Mouse (Mus musculus): ENCODE results near the gene Zfp704. TPM values are rescaled to one million over a fixed set of nuclear protein-coding genes. Genes with fewer than 3 reads are reported as not detected.

Zfp704 gene
- polyA plus RNA-seq, 1 experiment from 2014 or later: 12.9 TPM

DNA sequence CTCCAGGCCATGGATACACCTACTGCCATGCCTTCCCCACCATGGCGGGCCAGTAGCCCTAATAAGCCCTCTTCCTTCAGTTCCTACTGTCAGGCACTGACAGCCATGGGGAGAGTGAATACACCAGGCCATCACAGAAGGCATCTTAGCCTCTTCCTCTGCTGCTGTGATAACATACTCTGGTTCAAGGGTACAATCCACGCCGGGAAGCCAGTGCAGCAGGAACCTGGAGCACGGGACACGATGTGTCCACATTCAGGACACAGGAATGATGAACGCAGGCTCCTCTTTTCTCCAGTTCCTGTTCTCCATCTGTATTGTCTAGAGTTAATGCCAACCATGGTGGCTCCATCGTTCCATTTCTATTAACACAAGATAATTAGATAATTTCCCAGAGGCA is 165.9 kb downstream of the Zfp704 start:
- 86% methylated on average over 7 of the region's 7 CpGs for WGBS
- ATAC-seq (ENCODE audit: low FRiP score, low read depth): no peak
- peaks cover 32% of the 10 kb centered on the region for H3K36me3 ChIP-seq
- no peaks in the 10 kb centered on the region for H3K9me3 ChIP-seq
- H3K4me3 ChIP-seq: no peak overlapping the region
- no peaks in the 10 kb centered on the region for H3K4me1 ChIP-seq (replicated peaks)
- H3K27me3 ChIP-seq: no peaks in the 10 kb centered on the region
- H3K27ac ChIP-seq (replicated peaks): no peak overlapping the region
- H3K4me2 ChIP-seq: no peak overlapping the region
- no peak overlapping the region for H3K9ac ChIP-seq

DNA sequence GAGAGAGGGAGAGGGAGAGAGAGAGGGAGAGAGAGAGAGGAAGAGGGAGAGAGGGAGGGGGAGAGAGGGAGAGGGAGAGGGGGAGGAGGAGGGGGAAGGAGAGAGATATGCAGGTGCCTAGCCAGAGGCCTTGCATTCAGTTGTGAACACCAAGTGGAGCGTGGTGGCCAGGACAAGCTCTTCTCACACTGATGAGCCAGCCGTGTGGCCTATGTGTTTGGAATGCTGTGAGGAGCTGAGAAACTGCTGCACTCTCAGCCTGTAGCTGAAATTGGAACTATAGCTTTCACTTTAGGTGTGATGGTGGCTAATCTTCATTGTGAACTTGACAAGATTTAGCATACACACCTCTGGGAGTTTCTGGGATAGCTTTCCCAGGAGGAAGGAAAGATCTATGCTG is 166.4 kb downstream of the Zfp704 start:
- no peaks in the 10 kb centered on the region for H3K27me3 ChIP-seq
- no peaks in the 10 kb centered on the region for H3K9me3 ChIP-seq
- no peak overlapping the region for H3K27ac ChIP-seq (replicated peaks)
- H3K4me2 ChIP-seq: no peak overlapping the region
- no peaks in the 10 kb centered on the region for H3K4me1 ChIP-seq (replicated peaks)
- ATAC-seq (ENCODE audit: low FRiP score, low read depth): no peak
- H3K36me3 ChIP-seq: peaks cover 35% of the 10 kb centered on the region
- H3K4me3 ChIP-seq: no peak overlapping the region
- WGBS: 76% methylated on average over 2 of the region's 2 CpGs
- no peak overlapping the region for H3K9ac ChIP-seq

- no peak overlapping the region for H3K4me2 ChIP-seq
- ATAC-seq (ENCODE audit: low FRiP score, low read depth): no peak
- no peaks in the 10 kb centered on the region for H3K9me3 ChIP-seq
- H3K4me3 ChIP-seq: no peak overlapping the region
- H3K36me3 ChIP-seq: peaks cover 40% of the 10 kb centered on the region
- H3K9ac ChIP-seq: no peak overlapping the region
- WGBS: 91% methylated on average over 27 of the region's 27 CpGs
- no peaks in the 10 kb centered on the region for H3K4me1 ChIP-seq (replicated peaks)
- no peaks in the 10 kb centered on the region for H3K27me3 ChIP-seq
- H3K27ac ChIP-seq (replicated peaks): no peak overlapping the region
Measured at GRCm38 (mm10) chr3:9441566-9442540, 168.0 kb downstream of the Zfp704 start.

GRCm38 (mm10) chr3:9440466-9440865 is 169.4 kb downstream of the Zfp704 start:
- 86% methylated on average over 6 of the region's 6 CpGs for WGBS
- no peak overlapping the region for H3K9ac ChIP-seq
- H3K36me3 ChIP-seq: peaks cover 30% of the 10 kb centered on the region
- H3K4me3 ChIP-seq: no peak overlapping the region
- ATAC-seq (ENCODE audit: low FRiP score, low read depth): no peak
- no peaks in the 10 kb centered on the region for H3K9me3 ChIP-seq
- H3K4me1 ChIP-seq (replicated peaks): no peaks in the 10 kb centered on the region
- no peak overlapping the region for H3K4me2 ChIP-seq
- H3K27me3 ChIP-seq: no peaks in the 10 kb centered on the region
- H3K27ac ChIP-seq (replicated peaks): no peak overlapping the region

- no peak overlapping the region for H3K4me2 ChIP-seq
- no peaks in the 10 kb centered on the region for H3K4me1 ChIP-seq (replicated peaks)
- 86% methylated on average over 11 of the region's 11 CpGs for WGBS
- H3K9ac ChIP-seq: no peak overlapping the region
- peaks cover 28% of the 10 kb centered on the region for H3K36me3 ChIP-seq
- H3K9me3 ChIP-seq: no peaks in the 10 kb centered on the region
- H3K27ac ChIP-seq (replicated peaks): no peak overlapping the region
- ATAC-seq (ENCODE audit: low FRiP score, low read depth): no peak
- no peak overlapping the region for H3K4me3 ChIP-seq
- H3K27me3 ChIP-seq: no peaks in the 10 kb centered on the region
Measured at GRCm38 (mm10) chr3:9439619-9440286, 170.1 kb downstream of the Zfp704 start.

GRCm38 (mm10) chr3:9436256-9436655 is 173.6 kb downstream of the Zfp704 start:
- Histone ChIP-seq H3K4me3 (no peak overlapping the region), H3K36me3 (peaks cover 21% of the 10 kb centered on the region), H3K4me2 (no peak overlapping the region), H3K27me3 (no peaks in the 10 kb centered on the region), H3K4me1 (replicated peaks) (no peaks in the 10 kb centered on the region), H3K27ac (replicated peaks) (no peak overlapping the region), H3K9ac (no peak overlapping the region), H3K9me3 (no peaks in the 10 kb centered on the region)
- no peak for ATAC-seq (ENCODE audit: low FRiP score, low read depth)
- WGBS: 85% methylated on average over 6 of the region's 6 CpGs

DNA sequence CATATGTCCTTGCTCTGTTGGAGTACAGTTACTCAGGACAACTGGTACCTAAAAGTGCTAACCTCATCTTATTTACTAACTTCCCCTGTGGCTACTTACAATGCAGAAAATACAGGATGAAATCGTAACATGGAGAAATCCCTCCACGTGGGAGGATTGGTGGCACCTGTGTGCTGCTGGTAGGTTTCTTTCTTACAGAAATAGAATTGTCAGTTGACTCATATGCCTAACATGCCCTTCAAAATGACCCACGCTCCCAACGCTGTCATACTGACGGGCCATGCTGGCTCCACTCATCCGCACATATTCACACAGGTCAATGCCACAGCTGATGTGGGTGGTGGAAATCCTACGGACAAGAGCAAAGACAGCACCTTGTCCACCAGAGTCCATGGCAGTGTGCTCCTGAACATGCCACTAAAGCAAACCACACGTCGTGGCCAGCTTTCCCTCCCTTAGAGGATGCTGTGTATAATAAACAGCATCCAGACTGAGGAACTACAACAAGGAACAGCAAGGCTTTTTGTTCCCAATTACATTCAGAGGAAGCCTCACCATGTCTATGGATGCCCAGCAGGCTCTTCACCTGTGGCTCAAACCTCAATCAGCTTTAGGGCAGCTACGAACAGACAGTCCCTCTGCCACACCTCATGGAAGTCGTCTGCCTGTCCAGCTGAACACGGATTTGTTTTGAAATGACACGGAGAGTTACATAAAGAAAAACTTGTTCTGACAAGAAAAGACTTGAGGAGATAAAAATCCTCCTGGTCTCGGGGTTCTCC is 175.3 kb downstream of the Zfp704 start:
- no peaks in the 10 kb centered on the region for H3K9me3 ChIP-seq
- H3K27me3 ChIP-seq: no peaks in the 10 kb centered on the region
- WGBS: 92% methylated on average over 14 of the region's 14 CpGs
- H3K4me3 ChIP-seq: no peak overlapping the region
- H3K4me1 ChIP-seq (replicated peaks): no peaks in the 10 kb centered on the region
- H3K36me3 ChIP-seq: peaks cover 18% of the 10 kb centered on the region
- no peak overlapping the region for H3K27ac ChIP-seq (replicated peaks)
- H3K9ac ChIP-seq: no peak overlapping the region
- no peak for ATAC-seq (ENCODE audit: low FRiP score, low read depth)
- H3K4me2 ChIP-seq: no peak overlapping the region

- H3K36me3 ChIP-seq: peaks cover 4% of the 10 kb centered on the region; the same call in 1 of the 2 replicates
- no peak overlapping the region for H3K27ac ChIP-seq (replicated peaks)
- ATAC-seq (ENCODE audit: low FRiP score, low read depth): no peak
- no peak overlapping the region for H3K4me2 ChIP-seq
- 86% methylated on average over 16 of the region's 16 CpGs for WGBS
- no peaks in the 10 kb centered on the region for H3K27me3 ChIP-seq
- H3K4me1 ChIP-seq (replicated peaks): no peaks in the 10 kb centered on the region
- H3K4me3 ChIP-seq: no peak overlapping the region
- H3K9me3 ChIP-seq: no peaks in the 10 kb centered on the region
- no peak overlapping the region for H3K9ac ChIP-seq
Measured at GRCm38 (mm10) chr3:9432796-9433526, 176.9 kb downstream of the Zfp704 start.

- Histone ChIP-seq H3K27ac (replicated peaks) (no peak overlapping the region), H3K4me1 (replicated peaks) (no peaks in the 10 kb centered on the region), H3K4me3 (no peak overlapping the region), H3K36me3 (no peaks in the 10 kb centered on the region), H3K4me2 (no peak overlapping the region), H3K27me3 (no peaks in the 10 kb centered on the region), H3K9ac (no peak overlapping the region), H3K9me3 (no peaks in the 10 kb centered on the region)
- no peak for ATAC-seq (ENCODE audit: low FRiP score, low read depth)
- 65% methylated on average over 3 of the region's 3 CpGs for WGBS
Measured at GRCm38 (mm10) chr3:9432226-9432625, 177.7 kb downstream of the Zfp704 start.

DNA sequence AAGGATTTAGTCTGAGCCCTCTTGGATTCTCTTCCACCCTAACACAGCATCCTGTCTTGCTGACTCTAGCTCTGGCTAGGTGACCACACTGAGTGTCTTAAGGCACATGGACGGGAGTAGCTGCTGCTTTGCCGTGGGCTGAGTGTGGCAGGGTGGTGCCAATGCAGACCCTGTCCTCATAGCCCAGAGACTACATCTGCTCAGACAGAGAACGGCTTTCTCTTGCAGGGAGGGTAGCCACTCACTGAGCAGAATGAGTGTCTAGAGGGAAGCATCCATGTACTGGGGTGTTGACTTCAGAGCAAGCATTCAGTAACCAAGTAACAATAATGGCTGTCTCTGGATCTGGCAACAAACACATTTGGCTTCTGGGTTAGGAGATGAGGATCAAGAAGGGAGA is 179.9 kb downstream of the Zfp704 start:
- H3K27me3 ChIP-seq: no peaks in the 10 kb centered on the region
- WGBS: 83% methylated on average over 3 of the region's 3 CpGs
- no peaks in the 10 kb centered on the region for H3K9me3 ChIP-seq
- H3K4me3 ChIP-seq: no peak overlapping the region
- H3K9ac ChIP-seq: no peak overlapping the region
- no peak overlapping the region for H3K4me2 ChIP-seq
- no peak overlapping the region for H3K27ac ChIP-seq (replicated peaks)
- H3K4me1 ChIP-seq (replicated peaks): no peaks in the 10 kb centered on the region
- ATAC-seq (ENCODE audit: low FRiP score, low read depth): no peak
- H3K36me3 ChIP-seq: no peaks in the 10 kb centered on the region

- 94% methylated on average over 4 of the region's 4 CpGs for WGBS
- Histone ChIP-seq H3K4me3 (no peak overlapping the region), H3K9ac (no peak overlapping the region), H3K9me3 (no peaks in the 10 kb centered on the region), H3K4me1 (replicated peaks) (no peaks in the 10 kb centered on the region), H3K27ac (replicated peaks) (no peak overlapping the region), H3K27me3 (no peaks in the 10 kb centered on the region), H3K36me3 (no peaks in the 10 kb centered on the region), H3K4me2 (no peak overlapping the region)
- ATAC-seq (ENCODE audit: low FRiP score, low read depth): no peak
Measured at GRCm38 (mm10) chr3:9427826-9428225, 182.1 kb downstream of the Zfp704 start.
